Mouse (Mus musculus) megakaryocyte, embryonic 14.5 days (primary cell): ENCODE data around the gene G6pc3.

Source experiments
- FLI1 ChIP-seq: IDR thresholded peaks from 2 replicates; pipeline ENCODE4 v1.6.1; 2012; ENCODE audit warnings: low read length, inconsistent platforms, mixed read lengths
- GATA1 ChIP-seq: IDR thresholded peaks from 3 replicates; pipeline ENCODE4 v1.6.1; 2012; ENCODE audit warnings: mixed read lengths, low read length, inconsistent platforms, borderline replicate concordance

GRCm38 (mm10) chr11:102225221-102225620 lies 35.8 kb downstream of the G6pc3 start:
- no peak for TF ChIP-seq GATA1
- TF ChIP-seq FLI1 = no peak
